Mouse (Mus musculus): ENCODE results near the gene Gtf3c2. TPM values are rescaled to one million over a fixed set of nuclear protein-coding genes. Genes with fewer than 3 reads are reported as not detected.

The Gtf3c2 gene
- total and polyA plus RNA-seq, 2 experiments from 2014 or later: 49.8 to 52.9 TPM

- WGBS: 85% methylated on average over 9 of the region's 9 CpGs
- no peaks in the 10 kb centered on the region for H3K27me3 ChIP-seq (ENCODE audit: insufficient read depth, low read length)
- no peak for ATAC-seq
- DNase-seq: no peak
- H3K4me2 ChIP-seq (ENCODE audit: low read depth): no peak overlapping the region
- no peak overlapping the region for H3K9ac ChIP-seq
- H3K36me3 ChIP-seq (ENCODE audit: insufficient read depth): peaks cover 67% of the 10 kb centered on the region
- no peak overlapping the region for H3K27ac ChIP-seq (ENCODE audit: low read depth, low read length)
- H3K4me3 ChIP-seq (ENCODE audit: low read depth, low read length): no peak overlapping the region
- TF ChIP-seq CTCF (IDR thresholded peaks at IDR 0.05; ENCODE audit: low read depth): no peak
- peaks cover 10% of the 10 kb centered on the region; the same call in 1 of the 2 replicates for H3K4me1 ChIP-seq (ENCODE audit: insufficient read depth)
- H3K9me3 ChIP-seq (ENCODE audit: low read length): peaks cover 4% of the 10 kb centered on the region; the same call in 1 of the 2 replicates
Measured at GRCm38 (mm10) chr5:31198170-31198569, 18.2 kb upstream of the Gtf3c2 start.

DNA sequence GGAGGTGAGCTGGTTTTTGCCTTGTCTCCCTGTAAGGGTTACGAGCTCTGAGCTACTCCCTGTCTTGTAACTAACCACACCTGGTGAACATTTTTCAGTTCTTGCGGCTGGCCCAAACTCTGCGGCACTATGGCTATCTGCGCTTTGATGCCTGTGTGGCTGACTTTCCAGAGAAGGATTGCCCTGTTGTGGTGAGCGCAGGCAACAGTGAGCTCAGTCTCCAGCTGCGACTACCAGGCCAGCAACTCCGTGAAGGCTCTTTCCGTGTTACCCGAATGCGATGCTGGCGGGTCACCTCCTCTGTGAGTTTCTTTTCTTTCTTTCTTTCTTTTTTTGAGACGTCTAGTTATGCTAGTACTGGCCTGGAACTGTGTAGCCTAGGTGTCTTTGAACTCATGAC is 17.1 kb upstream of the Gtf3c2 start:
- ATAC-seq: no peak
- Histone ChIP-seq H3K27ac (ENCODE audit: low read depth, low read length) (no peak overlapping the region), H3K4me3 (ENCODE audit: low read depth, low read length) (no peak overlapping the region), H3K36me3 (ENCODE audit: insufficient read depth) (peaks cover 62% of the 10 kb centered on the region), H3K4me1 (ENCODE audit: insufficient read depth) (peaks cover 12% of the 10 kb centered on the region), H3K9me3 (ENCODE audit: low read length) (peaks cover 4% of the 10 kb centered on the region; the same call in 1 of the 2 replicates), H3K9ac (no peak overlapping the region), H3K4me2 (ENCODE audit: low read depth) (no peak overlapping the region), H3K27me3 (ENCODE audit: insufficient read depth, low read length) (no peaks in the 10 kb centered on the region)
- WGBS: 91% methylated on average over 12 of the region's 12 CpGs
- DNase-seq: no peak
- no peak for TF ChIP-seq CTCF (IDR thresholded peaks at IDR 0.05; ENCODE audit: low read depth)

GRCm38 (mm10) chr5:31196207-31196606 is 16.3 kb upstream of the Gtf3c2 start:
- 92% methylated on average over 10 of the region's 10 CpGs for WGBS
- TF ChIP-seq CTCF (IDR thresholded peaks at IDR 0.05; ENCODE audit: low read depth): no peak
- Histone ChIP-seq H3K4me1 (ENCODE audit: insufficient read depth) (peaks cover 14% of the 10 kb centered on the region), H3K9me3 (ENCODE audit: low read length) (peaks cover 4% of the 10 kb centered on the region; the same call in 1 of the 2 replicates), H3K27ac (ENCODE audit: low read depth, low read length) (no peak overlapping the region), H3K4me3 (ENCODE audit: low read depth, low read length) (no peak overlapping the region), H3K9ac (no peak overlapping the region), H3K4me2 (ENCODE audit: low read depth) (no peak overlapping the region), H3K36me3 (ENCODE audit: insufficient read depth) (peaks cover 62% of the 10 kb centered on the region), H3K27me3 (ENCODE audit: insufficient read depth, low read length) (no peaks in the 10 kb centered on the region)
- ATAC-seq: no peak
- no peak for DNase-seq

GRCm38 (mm10) chr5:31195671-31196070 is 15.7 kb upstream of the Gtf3c2 start:
- Histone ChIP-seq H3K27ac (ENCODE audit: low read depth, low read length) (no peak overlapping the region), H3K4me2 (ENCODE audit: low read depth) (no peak overlapping the region), H3K4me1 (ENCODE audit: insufficient read depth) (peaks cover 10% of the 10 kb centered on the region), H3K36me3 (ENCODE audit: insufficient read depth) (peaks cover 66% of the 10 kb centered on the region), H3K4me3 (ENCODE audit: low read depth, low read length) (no peak overlapping the region), H3K27me3 (ENCODE audit: insufficient read depth, low read length) (no peaks in the 10 kb centered on the region), H3K9me3 (ENCODE audit: low read length) (peaks cover 4% of the 10 kb centered on the region; the same call in 1 of the 2 replicates), H3K9ac (no peak overlapping the region)
- WGBS: 86% methylated on average over 4 of the region's 4 CpGs
- DNase-seq: no peak
- ATAC-seq: no peak
- TF ChIP-seq CTCF (IDR thresholded peaks at IDR 0.05; ENCODE audit: low read depth): no peak

DNA sequence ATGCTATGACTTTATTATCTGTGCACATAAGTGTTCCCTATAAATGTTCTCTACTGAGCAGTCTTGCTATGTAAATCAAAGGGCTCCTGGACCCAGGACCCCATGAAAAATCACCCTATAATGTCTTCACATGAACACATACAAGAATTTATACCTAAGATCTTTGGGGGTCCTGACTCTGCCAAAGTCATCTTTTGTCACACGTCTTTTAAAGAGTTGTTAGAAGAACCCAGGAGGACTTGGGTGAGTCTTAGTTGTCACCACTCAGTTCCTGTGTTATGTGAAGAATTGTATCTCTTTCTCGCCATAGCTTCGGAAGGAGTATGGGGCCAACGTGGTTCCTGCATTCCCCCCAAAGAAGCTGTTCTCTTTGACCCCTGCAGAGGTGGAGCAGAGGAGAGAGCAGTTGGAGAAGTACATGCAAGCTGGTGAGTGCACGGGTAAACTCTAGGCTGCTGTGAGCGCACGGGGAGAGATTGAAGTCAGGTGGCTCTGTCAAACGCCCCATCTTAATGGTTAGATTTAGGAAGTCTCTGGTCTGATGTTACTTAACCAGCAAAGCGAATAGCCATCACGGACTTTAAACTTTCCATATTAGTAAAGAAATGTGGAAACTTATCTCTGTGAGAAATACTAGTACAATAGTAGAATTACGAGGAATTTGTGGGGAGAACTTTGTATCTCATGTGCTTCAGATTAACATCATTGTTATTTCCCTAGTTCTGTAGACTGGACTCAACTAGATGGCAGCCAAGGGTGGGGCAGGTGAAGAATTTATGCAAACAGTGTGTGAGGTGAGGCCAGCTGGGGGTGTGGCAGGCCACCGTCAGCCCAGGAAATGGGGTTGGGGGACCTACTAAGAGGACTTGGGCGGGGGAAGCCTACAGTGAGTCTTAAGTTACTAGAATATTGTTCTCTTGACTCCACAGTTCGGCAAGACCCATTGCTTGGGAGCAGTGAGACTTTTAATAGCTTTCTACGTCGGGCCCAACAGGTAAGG is 14.8 kb upstream of the Gtf3c2 start:
- ATAC-seq (no peak), DNase-seq (no peak)
- Histone ChIP-seq H3K4me3 (ENCODE audit: low read depth, low read length) (no peak overlapping the region), H3K27me3 (ENCODE audit: insufficient read depth, low read length) (no peaks in the 10 kb centered on the region), H3K9me3 (ENCODE audit: low read length) (no peaks in the 10 kb centered on the region), H3K9ac (no peak overlapping the region), H3K4me2 (ENCODE audit: low read depth) (no peak overlapping the region), H3K27ac (ENCODE audit: low read depth, low read length) (no peak overlapping the region), H3K4me1 (ENCODE audit: insufficient read depth) (peaks cover 10% of the 10 kb centered on the region), H3K36me3 (ENCODE audit: insufficient read depth) (peaks cover 66% of the 10 kb centered on the region)
- no peak for TF ChIP-seq CTCF (IDR thresholded peaks at IDR 0.05; ENCODE audit: low read depth)
- 93% methylated on average over 16 of the region's 16 CpGs for WGBS

DNA sequence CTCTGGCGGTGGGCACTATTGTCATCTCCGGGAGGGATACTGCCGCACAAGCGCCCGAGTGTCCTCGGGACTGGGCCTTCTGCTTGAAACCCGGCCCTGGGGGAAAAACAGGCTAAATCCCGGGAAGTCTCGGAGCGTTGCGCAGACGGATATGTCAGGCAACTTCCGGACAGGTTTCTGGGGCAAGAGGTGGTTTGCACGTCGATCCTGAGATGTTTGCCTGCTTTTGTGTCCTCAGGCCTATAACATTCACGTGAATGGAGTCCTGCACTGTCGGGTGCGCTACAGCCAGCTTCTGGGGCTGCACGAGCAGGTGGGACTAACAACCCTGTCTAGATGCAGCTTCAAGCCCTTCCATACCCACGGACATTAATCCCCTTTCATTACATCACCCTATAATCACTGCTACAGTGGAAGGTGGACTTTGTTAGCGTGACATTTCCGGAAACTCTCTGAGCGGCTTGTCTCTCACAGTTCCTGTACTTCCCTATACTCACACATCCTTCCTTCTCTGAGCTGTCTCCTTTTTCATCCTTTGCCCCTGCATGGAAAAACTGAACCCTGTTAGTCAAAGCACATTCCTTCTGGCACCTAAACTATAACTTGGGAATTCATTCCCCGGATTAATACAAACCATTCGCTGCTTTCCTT is 13.8 kb upstream of the Gtf3c2 start:
- Histone ChIP-seq H3K4me1 (ENCODE audit: insufficient read depth) (peaks cover 10% of the 10 kb centered on the region), H3K9ac (peak overlapping the region; percentile 89), H3K4me2 (ENCODE audit: low read depth) (peak overlapping the region; percentile 86), H3K9me3 (ENCODE audit: low read length) (no peaks in the 10 kb centered on the region), H3K36me3 (ENCODE audit: insufficient read depth) (peaks cover 63% of the 10 kb centered on the region), H3K4me3 (ENCODE audit: low read depth, low read length) (peak overlapping the region; percentile 86), H3K27ac (ENCODE audit: low read depth, low read length) (peak overlapping the region; percentile 92), H3K27me3 (ENCODE audit: insufficient read depth, low read length) (no peaks in the 10 kb centered on the region)
- ATAC-seq (no peak), DNase-seq (no peak)
- TF ChIP-seq CTCF (IDR thresholded peaks at IDR 0.05; ENCODE audit: low read depth): no peak
- 14% methylated on average over 25 of the region's 25 CpGs for WGBS
